Mouse (Mus musculus) limb, embryonic 10.5 days (tissue): Measurements from ENCODE around the gene 1700123O20Rik. TPM values are rescaled to one million over a fixed set of nuclear protein-coding genes. Genes with fewer than 3 reads are reported as not detected.

Experiments
- DNase-seq: peaks from one replicate; pipeline ENCODE4 v3.0.0-alpha.2; 2017; ENCODE audit warnings: low spot score
- H3K27ac ChIP-seq: fragments of 300-500 bp; sonication (generic); 2 replicates; pipeline ENCODE4 v1.5.1; 2016; ENCODE audit warnings: mild to moderate bottlenecking
- H3K27me3 ChIP-seq: fragments of 300-500 bp; sonication (generic); 2 replicates; pipeline ENCODE4 v1.6.1; 2016; ENCODE audit warnings: low read depth, mild to moderate bottlenecking; ENCODE audit not compliant: poor library complexity, severe bottlenecking
- H3K36me3 ChIP-seq: fragments of 300-500 bp; sonication (generic); 2 replicates; pipeline ENCODE4 v1.6.1; 2016; ENCODE audit warnings: mild to moderate bottlenecking, moderate library complexity
- H3K4me1 ChIP-seq: fragments of 300-500 bp; sonication (generic); 2 replicates; pipeline ENCODE4 v1.6.1; 2016
- H3K4me3 ChIP-seq: fragments of 300-500 bp; sonication (generic); 2 replicates; pipeline ENCODE4 v1.5.1; 2016; ENCODE audit warnings: mild to moderate bottlenecking, moderate library complexity
- H3K9me3 ChIP-seq: fragments of 300-500 bp; sonication (generic); replicated peaks from 2 replicates; pipeline ENCODE4 v1.6.1; 2016; ENCODE audit warnings: mild to moderate bottlenecking
- WGBS: fragments of 180-500 bp; shearing (Covaris S2); methylation state at CpG from one replicate; pipeline ENCODE4 v1.1.7; 2016; 5-methylcytosine and 5-hydroxymethylcytosine counted together
- polyA plus RNA-seq: library from polyadenylated mRNA; unstranded; fragments of >200 nt; fragmentation: Nextera tagmentation; extraction: Ambion mirVana; gene quantifications from 2 replicates; pipeline ENCODE4 v1.2.1, GENCODE M21; 2016

Gene 1700123O20Rik
- polyA plus RNA-seq, 1 experiment from 2014 or later: 116 TPM

GRCm38 (mm10) chr14:54686522-54687143, 617 bp downstream of the 1700123O20Rik start, which contains the start of gene Acin1:
Acin1 (minus strand) TSS chr14:54686931.
- no peaks in the 10 kb centered on the region for H3K9me3 ChIP-seq
- H3K4me3 ChIP-seq: peak within 1 kb of the TSS; percentile 86
- H3K27ac ChIP-seq: peak within 1 kb of the TSS; percentile 98
- H3K36me3 ChIP-seq: peaks cover 61% of the 10 kb centered on the region
- H3K4me1 ChIP-seq: peaks cover 19% of the 10 kb centered on the region
- no peaks in the 10 kb centered on the region for H3K27me3 ChIP-seq
- WGBS: under 1% methylated on average over 44 of the region's 44 CpGs
- peak; percentile 98 for DNase-seq

GRCm38 (mm10) chr14:54687251-54687650, 1.2 kb downstream of the 1700123O20Rik start:
- 6% methylated on average over 8 of the region's 8 CpGs for WGBS
- no peak for DNase-seq

GRCm38 (mm10) chr14:54695042-54695441, 9.0 kb downstream of the 1700123O20Rik start:
- no peak overlapping the region for H3K27ac ChIP-seq
- H3K27me3 ChIP-seq: no peaks in the 10 kb centered on the region
- no peaks in the 10 kb centered on the region for H3K9me3 ChIP-seq
- WGBS: 71% methylated on average over 6 of the region's 6 CpGs
- no peak for DNase-seq
- peaks cover 32% of the 10 kb centered on the region for H3K36me3 ChIP-seq
- no peaks in the 10 kb centered on the region for H3K4me1 ChIP-seq
- no peak overlapping the region for H3K4me3 ChIP-seq

More at GRCm38 (mm10) chr14:54687251-54687650, 1.2 kb downstream of the 1700123O20Rik start:
- Histone ChIP-seq H3K27me3 (no peaks in the 10 kb centered on the region), H3K36me3 (peaks cover 55% of the 10 kb centered on the region), H3K27ac (peak overlapping the region; percentile 98), H3K4me1 (peaks cover 19% of the 10 kb centered on the region), H3K4me3 (peak overlapping the region; percentile 86), H3K9me3 (no peaks in the 10 kb centered on the region)

- Histone ChIP-seq H3K4me1 (no peaks in the 10 kb centered on the region), H3K36me3 (peaks cover 19% of the 10 kb centered on the region), H3K9me3 (no peaks in the 10 kb centered on the region), H3K4me3 (no peak overlapping the region), H3K27ac (no peak overlapping the region), H3K27me3 (no peaks in the 10 kb centered on the region)
- DNase-seq: no peak
- 88% methylated on average over 4 of the region's 4 CpGs for WGBS
Observed at GRCm38 (mm10) chr14:54696752-54697151, 10.7 kb downstream of the 1700123O20Rik start.

- H3K4me1 ChIP-seq: no peaks in the 10 kb centered on the region
- H3K27ac ChIP-seq: no peak within 1 kb of the TSS
- no peaks in the 10 kb centered on the region for H3K9me3 ChIP-seq
- H3K4me3 ChIP-seq: no peak within 1 kb of the TSS
- 90% methylated on average over 3 of the region's 4 CpGs for WGBS
- peaks cover 5% of the 10 kb centered on the region for H3K36me3 ChIP-seq
- H3K27me3 ChIP-seq: peaks cover 9% of the 10 kb centered on the region; the same call in 1 of the 2 replicates
- DNase-seq: no peak
Observed at GRCm38 (mm10) chr14:54698733-54699132, 12.7 kb downstream of the 1700123O20Rik start, which contains the start of gene Gm29776. Gm29776 (minus strand) TSS chr14:54698833.

GRCm38 (mm10) chr14:54699586-54699985, 13.6 kb downstream of the 1700123O20Rik start:
- no peak for DNase-seq
- Histone ChIP-seq H3K4me1 (no peaks in the 10 kb centered on the region), H3K9me3 (no peaks in the 10 kb centered on the region), H3K36me3 (no peaks in the 10 kb centered on the region), H3K4me3 (no peak overlapping the region), H3K27me3 (peaks cover 10% of the 10 kb centered on the region; the same call in 1 of the 2 replicates), H3K27ac (no peak overlapping the region)
- WGBS: 30% methylated on average over 3 of the region's 3 CpGs

GRCm38 (mm10) chr14:54701298-54701697, 15.3 kb downstream of the 1700123O20Rik start:
- no peaks in the 10 kb centered on the region for H3K36me3 ChIP-seq
- H3K27me3 ChIP-seq: peaks cover 10% of the 10 kb centered on the region; the same call in 1 of the 2 replicates
- peak; percentile 80 for DNase-seq
- no peaks in the 10 kb centered on the region for H3K9me3 ChIP-seq
- H3K4me3 ChIP-seq: no peak overlapping the region
- H3K4me1 ChIP-seq: no peaks in the 10 kb centered on the region
- WGBS: 11% methylated on average over 6 of the region's 6 CpGs
- no peak overlapping the region for H3K27ac ChIP-seq

GRCm38 (mm10) chr14:54703207-54703606, 17.2 kb downstream of the 1700123O20Rik start:
- Histone ChIP-seq H3K36me3 (no peaks in the 10 kb centered on the region), H3K9me3 (no peaks in the 10 kb centered on the region), H3K4me1 (peaks cover 10% of the 10 kb centered on the region), H3K4me3 (no peak overlapping the region), H3K27ac (no peak overlapping the region), H3K27me3 (peaks cover 10% of the 10 kb centered on the region; the same call in 1 of the 2 replicates)
- DNase-seq: no peak
- 63% methylated on average over 10 of the region's 10 CpGs for WGBS

GRCm38 (mm10) chr14:54705844-54706243, 19.8 kb downstream of the 1700123O20Rik start:
- H3K27me3 ChIP-seq: peaks cover 10% of the 10 kb centered on the region; the same call in 1 of the 2 replicates
- H3K4me1 ChIP-seq: peaks cover 10% of the 10 kb centered on the region
- DNase-seq: no peak
- H3K27ac ChIP-seq: no peak overlapping the region
- H3K4me3 ChIP-seq: no peak overlapping the region
- WGBS: 47% methylated on average over 5 of the region's 5 CpGs
- no peaks in the 10 kb centered on the region for H3K9me3 ChIP-seq
- no peaks in the 10 kb centered on the region for H3K36me3 ChIP-seq

- no peak overlapping the region for H3K4me3 ChIP-seq
- WGBS: 62% methylated on average over 17 of the region's 17 CpGs
- no peaks in the 10 kb centered on the region for H3K36me3 ChIP-seq
- H3K9me3 ChIP-seq: no peaks in the 10 kb centered on the region
- no peak for DNase-seq
- H3K4me1 ChIP-seq: peaks cover 10% of the 10 kb centered on the region
- 0 out of 2 replicates have a peak overlapping the region, but pooled peaks have one; percentile 43 for H3K27ac ChIP-seq
- peaks cover 10% of the 10 kb centered on the region; the same call in 1 of the 2 replicates for H3K27me3 ChIP-seq
Observed at GRCm38 (mm10) chr14:54706589-54707320, 20.7 kb downstream of the 1700123O20Rik start.

- Histone ChIP-seq H3K27me3 (no peaks in the 10 kb centered on the region), H3K9me3 (no peaks in the 10 kb centered on the region), H3K27ac (no peak overlapping the region), H3K4me3 (no peak overlapping the region), H3K4me1 (peaks cover 19% of the 10 kb centered on the region), H3K36me3 (no peaks in the 10 kb centered on the region)
- WGBS: 83% methylated on average over 9 of the region's 9 CpGs
- no peak for DNase-seq
Observed at GRCm38 (mm10) chr14:54709054-54709453, 23.0 kb downstream of the 1700123O20Rik start.

GRCm38 (mm10) chr14:54712074-54712473, 26.1 kb downstream of the 1700123O20Rik start, which contains the start of gene Cebpe:
Cebpe (minus strand) TSS chr14:54712174.
- H3K4me1 ChIP-seq: peaks cover 21% of the 10 kb centered on the region; the same call in 1 of the 2 replicates
- 89% methylated on average over 7 of the region's 7 CpGs for WGBS
- H3K27me3 ChIP-seq: peaks cover 13% of the 10 kb centered on the region
- no peaks in the 10 kb centered on the region for H3K9me3 ChIP-seq
- H3K27ac ChIP-seq: peak within 1 kb of the TSS; percentile 37; the same call in 1 of the 2 replicates
- H3K36me3 ChIP-seq: no peaks in the 10 kb centered on the region
- H3K4me3 ChIP-seq: no peak within 1 kb of the TSS
- no peak for DNase-seq

- 72% methylated on average over 8 of the region's 8 CpGs for WGBS
Observed at GRCm38 (mm10) chr14:54712861-54713260, 26.8 kb downstream of the 1700123O20Rik start.

More at GRCm38 (mm10) chr14:54712861-54713260, 26.8 kb downstream of the 1700123O20Rik start:
- H3K4me1 ChIP-seq: peaks cover 18% of the 10 kb centered on the region; the same call in 1 of the 2 replicates
- no peak overlapping the region for H3K4me3 ChIP-seq
- H3K36me3 ChIP-seq: no peaks in the 10 kb centered on the region
- H3K27me3 ChIP-seq: peaks cover 13% of the 10 kb centered on the region
- DNase-seq: no peak
- peak overlapping the region; percentile 37; the same call in 1 of the 2 replicates for H3K27ac ChIP-seq
- no peaks in the 10 kb centered on the region for H3K9me3 ChIP-seq
